In genomic region chr4:41606784-41607183, GRCm38 (mm10) we compare ENCODE assay signal across 9 mouse cellular contexts. TPM values are rescaled to one million over a fixed set of nuclear protein-coding genes. Genes with fewer than 3 reads are reported as not detected.
DNase-seq lines count a peak whose midpoint lies in the region; ATAC-seq and TF ChIP-seq lines count a peak whose summit lies in the region.
"Had no signal": no experiment of that assay in that cellular context is flagged by ENCODE, and none has a peak within 500 bp of the region (broad histone marks: within the 10 kb centered on the region; RNA-seq: fewer than 3 reads in every experiment).

No protein-coding gene starts in this region.

- no peak for TF ChIP-seq EP300 in lung, postnatal 0 days (IDR thresholded peaks at IDR 0.05)

- no peak overlapping the region for H3K27ac ChIP-seq in lung, postnatal 0 days (ENCODE audit: low read length)
- H3K27ac ChIP-seq in forebrain, embryonic 15.5 days (replicated peaks): no peak overlapping the region
- H3K27ac ChIP-seq: limb, embryonic 12.5 days had no signal

- no peak overlapping the region for H3K4me3 ChIP-seq in lung, postnatal 0 days (ENCODE audit: low read depth, low read length)
- H3K4me3 ChIP-seq in forebrain, embryonic 15.5 days: no peak overlapping the region
- H3K4me3 ChIP-seq: limb, embryonic 12.5 days had no signal

- no peak overlapping the region for H3K4me2 ChIP-seq in lung, postnatal 0 days (replicated peaks; ENCODE audit: low read depth, low read length)
- no peak overlapping the region for H3K4me2 ChIP-seq in forebrain, embryonic 15.5 days (replicated peaks)
- H3K4me2 ChIP-seq: limb, embryonic 12.5 days had no signal

- WGBS in lung, postnatal 0 days: 36% methylated on average over 4 of the region's 4 CpGs
- WGBS in forebrain, embryonic 15.5 days: 48% methylated on average over 4 of the region's 4 CpGs

- no peak for TF ChIP-seq CTCF in lung, postnatal 0 days (IDR thresholded peaks at IDR 0.05)

- no peaks in the 10 kb centered on the region for H3K4me1 ChIP-seq in lung, postnatal 0 days (ENCODE audit: insufficient read depth, low read depth, low read length)
- peaks cover 40% of the 10 kb centered on the region for H3K4me1 ChIP-seq in forebrain, embryonic 15.5 days
- H3K4me1 ChIP-seq: limb, embryonic 12.5 days had no signal

- peak; percentile 57 for ATAC-seq in lung, postnatal 0 days
- ATAC-seq in forebrain, embryonic 15.5 days (replicated peaks): no peak

- intact Hi-C loops in heart, postnatal 36 days (cut with DNase I): no loop called here

- no peaks in the 10 kb centered on the region for H3K36me3 ChIP-seq in lung, postnatal 0 days (ENCODE audit: insufficient read depth, low read length)
- no peaks in the 10 kb centered on the region for H3K36me3 ChIP-seq in forebrain, embryonic 15.5 days
- H3K36me3 ChIP-seq: limb, embryonic 12.5 days had no signal

- H3K27me3 ChIP-seq in lung, postnatal 0 days (replicated peaks; ENCODE audit: insufficient read depth, low read length): no peaks in the 10 kb centered on the region
- no peaks in the 10 kb centered on the region for H3K27me3 ChIP-seq in forebrain, embryonic 15.5 days

- H3K9ac ChIP-seq in lung, postnatal 0 days (replicated peaks; ENCODE audit: low read depth): no peak overlapping the region
- no peak overlapping the region for H3K9ac ChIP-seq in forebrain, embryonic 15.5 days (replicated peaks)
- H3K9ac ChIP-seq: limb, embryonic 12.5 days had no signal

- peak; percentile 29 to 44 for DNase-seq in heart, postnatal 36 days
- no peak for DNase-seq in heart, adult 9 months (ENCODE audit: low spot score in 2 of 2)
- peak; percentile 54 for DNase-seq in ES-CJ7 (ENCODE audit: low read depth, low spot score)
- DNase-seq in embryo, embryonic 10 days (ENCODE audit: low spot score): peak; percentile 79
- peak; percentile 85 for DNase-seq in lung, postnatal 0 days (ENCODE audit: low spot score)
- DNase-seq in layer of hippocampus, postnatal 14 days (ENCODE audit: low spot score in 2 of 2): no peak
- DNase-seq in right cerebral cortex, postnatal 25 days: no peak

- no peaks in the 10 kb centered on the region for H3K9me3 ChIP-seq in lung, postnatal 0 days (ENCODE audit: low read length)
- no peaks in the 10 kb centered on the region for H3K9me3 ChIP-seq in forebrain, embryonic 15.5 days
- H3K9me3 ChIP-seq: limb, embryonic 12.5 days had no signal

RNA-seq across cellular contexts. Expression of gene Enho, which starts 33.3 kb away (rescaled TPM):
- total RNA-seq in heart, postnatal 36 days (2021): 1 to 10 TPM; 9.1 to 9.9 TPM
- polyA plus RNA-seq in lung, postnatal 0 days (2015; fragmentation: Nextera tagmentation; extraction: Ambion mirVana): 18.9 and 25.0 TPM in 2 replicates
- polyA plus RNA-seq in forebrain, embryonic 15.5 days (2015; fragmentation: Nextera tagmentation; extraction: Ambion mirVana): 58.3 and 66.4 TPM in 2 replicates
- 10 to 100 TPM; 61.0 to 69.8 TPM for total RNA-seq in layer of hippocampus, postnatal 14 days (2021)

RNA-seq across cellular contexts. Expression of gene Dnaic1, which starts 37.2 kb away (rescaled TPM):
- total RNA-seq in heart, postnatal 36 days (2021): 1 to 10 TPM; 2.6 to 3.7 TPM
- 8.9 and 9.0 TPM in 2 replicates for polyA plus RNA-seq in lung, postnatal 0 days (2015; fragmentation: Nextera tagmentation; extraction: Ambion mirVana)
- 2.0 TPM in 2 replicates for polyA plus RNA-seq in forebrain, embryonic 15.5 days (2015; fragmentation: Nextera tagmentation; extraction: Ambion mirVana)
- 10 to 100 TPM in 1 of 2 experiments, 1 to 10 TPM in 1; 7.2 to 13.3 TPM for total RNA-seq in layer of hippocampus, postnatal 14 days (2021)

RNA-seq across cellular contexts. Expression of gene Fam219a, which starts 37.4 kb away (rescaled TPM):
- 10 to 100 TPM; 14.7 to 15.1 TPM for total RNA-seq in heart, postnatal 36 days (2021)
- polyA plus RNA-seq in lung, postnatal 0 days (2015; fragmentation: Nextera tagmentation; extraction: Ambion mirVana): 4.7 and 5.2 TPM in 2 replicates
- polyA plus RNA-seq in forebrain, embryonic 15.5 days (2015; fragmentation: Nextera tagmentation; extraction: Ambion mirVana): 14.3 and 14.7 TPM in 2 replicates
- total RNA-seq in layer of hippocampus, postnatal 14 days (2021): 100 to 1,000 TPM; 170 to 187 TPM

Comparison
In these comparisons a context has a peak if more than half of its experiments do, and no peak if none do; other contexts are left out.
1. DNase-seq: peak in heart, postnatal 36 days (2 of 2), ES-CJ7 (single experiment), embryo, embryonic 10 days (single experiment) and lung, postnatal 0 days (single experiment); none in heart, adult 9 months (0 of 2), layer of hippocampus, postnatal 14 days (0 of 2) and right cerebral cortex, postnatal 25 days (single experiment).
2. RNA of gene Enho, which starts 33.3 kb away (total RNA-seq): 61.0 to 69.8 TPM in layer of hippocampus, postnatal 14 days; 9.1 to 9.9 TPM in heart, postnatal 36 days; every median in the first group is over 4 times any median in the second.
3. RNA of gene Fam219a, which starts 37.4 kb away (total RNA-seq): 170 to 187 TPM in layer of hippocampus, postnatal 14 days; 14.7 to 15.1 TPM in heart, postnatal 36 days; every median in the first group is over 10 times any median in the second.